Comparison of ENCODE assay signal across 16 mouse cellular contexts in genomic region chr2:106762920-106763319, GRCm38 (mm10).
"Had no signal": no experiment of that assay in that cellular context is flagged by ENCODE, and none has a peak within 500 bp of the region (broad histone marks: within the 10 kb centered on the region; RNA-seq: fewer than 3 reads in every experiment).

No protein-coding gene starts in this region.

- H3K4me1 ChIP-seq: lung, embryonic 15.5 days; megakaryocyte, embryonic 14.5 days; midbrain, embryonic 12.5 days; midbrain, embryonic 15.5 days; neural tube, embryonic 12.5 days; stomach, embryonic 15.5 days had no signal

- H3K9ac ChIP-seq: liver, postnatal 0 days; lung, embryonic 15.5 days; midbrain, embryonic 12.5 days; midbrain, embryonic 15.5 days; neural tube, embryonic 12.5 days; stomach, embryonic 15.5 days had no signal

- DNase-seq: liver, postnatal 0 days; lung, adult 2 months; lung, postnatal 14 days; lung, postnatal 36 days; right cerebral cortex, postnatal 14 days; thymus, adult 18-20 months; thymus, postnatal 14 days; thymus, postnatal 36 days had no signal

- H3K27me3 ChIP-seq: lung, embryonic 15.5 days; megakaryocyte, embryonic 14.5 days; midbrain, embryonic 12.5 days; midbrain, embryonic 15.5 days; neural tube, embryonic 12.5 days; stomach, embryonic 15.5 days had no signal

- H3K27ac ChIP-seq: lung, embryonic 15.5 days; macrophage; midbrain, embryonic 12.5 days; midbrain, embryonic 15.5 days; neural tube, embryonic 12.5 days; stomach, embryonic 15.5 days had no signal

- H3K4me3 ChIP-seq: lung, embryonic 15.5 days; megakaryocyte, embryonic 14.5 days; midbrain, embryonic 12.5 days; midbrain, embryonic 15.5 days; neural tube, embryonic 12.5 days; stomach, embryonic 15.5 days had no signal

- ATAC-seq: liver, postnatal 0 days; lung, postnatal 0 days; midbrain, embryonic 15.5 days had no signal

- H3K9me3 ChIP-seq: lung, embryonic 15.5 days; midbrain, embryonic 12.5 days; midbrain, embryonic 15.5 days; neural tube, embryonic 12.5 days; stomach, embryonic 15.5 days had no signal

- H3K4me2 ChIP-seq: lung, embryonic 15.5 days; midbrain, embryonic 12.5 days; midbrain, embryonic 15.5 days; neural tube, embryonic 12.5 days; stomach, embryonic 15.5 days had no signal

- H3K36me3 ChIP-seq: lung, embryonic 15.5 days; midbrain, embryonic 12.5 days; midbrain, embryonic 15.5 days; stomach, embryonic 15.5 days had no signal
